Mouse (Mus musculus) frontal cortex, postnatal 36 days (tissue): ENCODE data around the gene Atp6v0a4.

Experiments used
- DNase-seq, 2 experiments: peaks; one replicate each; pipeline ENCODE4 v3.0.0; 2022; ENCODE audit warnings: low spot score in 2 of 2

Gene Atp6v0a4

GRCm38 (mm10) chr6:38007459-38007858 is 116.9 kb downstream of the Atp6v0a4 start:
- peak; percentile 21 to 60 for DNase-seq
